Mouse (Mus musculus) v-Abl transformed pro-B cells (cell line): ENCODE measurements around the gene Riok1.

ENCODE experiments used
- in situ Hi-C, 2 experiments: fragments of 400-800 bp; cut with MboI; formaldehyde crosslinking; loops; one replicate each; pipeline ENCODE4 v1.15.1; 2025; ENCODE audit not compliant: unreplicated experiment in 2 of 2

Gene Riok1

GRCm38 (mm10) chr13:38036343-38037043, at the start of gene Riok1:
Gene Riok1 (plus strand): TSS chr13:38036995.
- in situ Hi-C loops: loop anchor here (5.0 to 10.0 kb wide), 3 partner anchors 44 to 582 kb away; partner anchors contain the start of gene Ssr1 (in 2 of the 2)

- in situ Hi-C loops: loop anchor here (5.0 to 25.0 kb wide), 3 partner anchors 48 to 523 kb away; partner anchors contain the start of genes Cage1 (in 2 of the 2), Riok1 (in 2 of the 2) and Snrnp48 (in 2 of the 2)
These were observed 47.1 kb upstream of the Riok1 start for GRCm38 (mm10) chr13:37989701-37990100.

- in situ Hi-C loops: loop anchor here (5.0 to 25.0 kb wide), 3 partner anchors 44 to 519 kb away; partner anchors contain the start of genes Cage1 (in 2 of the 2), Riok1 (in 2 of the 2) and Snrnp48 (in 2 of the 2)
These were observed 44.0 kb upstream of the Riok1 start for GRCm38 (mm10) chr13:37992638-37993371.

- in situ Hi-C loops: loop anchor here (5.0 to 25.0 kb wide), 3 partner anchors 44 to 519 kb away; partner anchors contain the start of genes Cage1 (in 2 of the 2), Riok1 (in 2 of the 2) and Snrnp48 (in 2 of the 2)
These were observed 43.5 kb upstream of the Riok1 start for GRCm38 (mm10) chr13:37993376-37993703.

GRCm38 (mm10) chr13:37993704-37994404, 42.9 kb upstream of the Riok1 start, which contains the start of gene Ssr1:
Gene Ssr1 (minus strand): TSS chr13:37994217.
- in situ Hi-C loops: loop anchor here (5.0 to 25.0 kb wide), 3 partner anchors 43 to 518 kb away; partner anchors contain the start of genes Cage1 (in 2 of the 2), Riok1 (in 2 of the 2) and Snrnp48 (in 2 of the 2)

- in situ Hi-C loops: loop anchor here (5.0 to 25.0 kb wide), 3 partner anchors 43 to 518 kb away; partner anchors contain the start of genes Cage1 (in 2 of the 2), Riok1 (in 2 of the 2) and Snrnp48 (in 2 of the 2)
These were observed 42.4 kb upstream of the Riok1 start for GRCm38 (mm10) chr13:37994405-37994749.

GRCm38 (mm10) chr13:37999713-38000112, 37.1 kb upstream of the Riok1 start:
- in situ Hi-C loops: loop anchor here (25.0 kb wide), 2 partner anchors 213 to 513 kb away; partner anchors contain the start of gene Snrnp48 (in 2 of the 2)

GRCm38 (mm10) chr13:38002461-38002860, 34.3 kb upstream of the Riok1 start:
- in situ Hi-C loops: no loop called here

GRCm38 (mm10) chr13:38007972-38008371, 28.8 kb upstream of the Riok1 start:
- in situ Hi-C loops: no loop called here

- in situ Hi-C loops: no loop called here
These were observed 26.9 kb upstream of the Riok1 start for GRCm38 (mm10) chr13:38009721-38010408.

- in situ Hi-C loops: no loop called here
These were observed 26.3 kb upstream of the Riok1 start for GRCm38 (mm10) chr13:38010444-38010910.

GRCm38 (mm10) chr13:38012436-38012835, 24.4 kb upstream of the Riok1 start:
- in situ Hi-C loops: no loop called here

- in situ Hi-C loops: no loop called here
These were observed 21.2 kb upstream of the Riok1 start for GRCm38 (mm10) chr13:38015591-38015990.

GRCm38 (mm10) chr13:38018791-38019190, 18.0 kb upstream of the Riok1 start:
- in situ Hi-C loops: no loop called here

GRCm38 (mm10) chr13:38025874-38026273, 10.9 kb upstream of the Riok1 start:
- in situ Hi-C loops: no loop called here

GRCm38 (mm10) chr13:38027618-38028248, 9.1 kb upstream of the Riok1 start:
- in situ Hi-C loops: no loop called here

GRCm38 (mm10) chr13:38028407-38028806, 8.4 kb upstream of the Riok1 start:
- in situ Hi-C loops: no loop called here

GRCm38 (mm10) chr13:38037044-38037687, 371 bp downstream of the Riok1 start, which contains the start of gene Cage1:
Gene Cage1 (minus strand): TSS chr13:38037069.
- in situ Hi-C loops: loop anchor here (5.0 to 10.0 kb wide), 3 partner anchors 45 to 582 kb away; partner anchors contain the start of gene Ssr1 (in 2 of the 2)
